Mouse (Mus musculus) heart, postnatal 4 days (tissue): ENCODE measurements around the gene Stard13. TPM values are rescaled to one million over a fixed set of nuclear protein-coding genes. Genes with fewer than 3 reads are reported as not detected.

ENCODE experiments used
- DNase-seq: peaks from one replicate; pipeline ENCODE4 v3.0.0; 2021
- total RNA-seq, 2 experiments: library from RNA; stranded (reverse); gene quantifications; 2 replicates each; pipeline ENCODE4 v1.2.3; 2021

Gene Stard13
- total RNA-seq, 2 experiments from 2014 or later, result 20.1 to 20.8 TPM

DNA sequence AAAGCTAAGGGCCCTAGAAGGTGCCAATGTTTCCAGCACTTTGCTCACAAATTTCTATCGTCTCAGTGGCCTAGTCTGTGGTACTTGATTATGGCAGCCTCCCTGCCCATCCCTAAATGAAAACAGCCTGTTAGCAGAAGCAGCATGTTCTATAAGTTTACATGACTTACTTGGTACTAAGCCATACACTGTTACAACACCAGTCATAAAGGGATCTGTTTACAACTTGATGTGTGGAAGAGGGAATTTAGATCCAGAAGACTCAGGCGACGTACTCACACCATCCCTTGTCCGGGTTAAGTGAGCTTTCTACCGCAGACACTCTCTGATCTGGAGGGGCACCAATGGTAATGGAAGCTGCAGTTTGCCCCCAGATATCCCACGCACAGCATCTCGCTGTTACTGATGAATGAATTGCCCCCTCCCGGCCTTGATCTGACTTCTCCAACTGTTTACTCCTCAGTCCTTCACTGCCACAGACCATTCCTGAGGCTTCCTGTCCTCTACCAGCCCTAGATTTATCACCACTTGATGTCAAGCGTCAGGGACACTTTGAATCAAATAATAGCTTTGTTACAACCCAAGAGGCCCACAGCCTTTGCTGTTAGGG is 53.4 kb downstream of the Stard13 start:
- no peak for DNase-seq

DNA sequence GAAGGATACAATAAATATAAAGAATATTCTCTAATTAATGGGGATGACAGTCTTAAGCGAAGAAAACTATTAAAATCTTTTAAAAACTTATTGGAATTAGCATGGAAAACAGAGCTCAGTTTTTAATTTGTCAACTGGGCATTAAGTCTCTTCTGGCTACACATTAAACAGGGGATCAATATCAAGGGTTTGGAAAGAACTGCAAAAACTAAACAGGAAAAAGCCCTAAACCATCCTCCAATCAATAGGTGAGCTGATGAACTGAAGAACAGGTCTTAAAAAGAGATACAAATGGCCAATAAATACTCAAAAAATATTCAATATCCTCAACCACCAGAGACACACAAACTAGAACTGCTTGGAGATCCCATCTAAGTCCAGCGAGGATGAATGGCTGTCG is 56.5 kb downstream of the Stard13 start:
- no peak for DNase-seq

DNA sequence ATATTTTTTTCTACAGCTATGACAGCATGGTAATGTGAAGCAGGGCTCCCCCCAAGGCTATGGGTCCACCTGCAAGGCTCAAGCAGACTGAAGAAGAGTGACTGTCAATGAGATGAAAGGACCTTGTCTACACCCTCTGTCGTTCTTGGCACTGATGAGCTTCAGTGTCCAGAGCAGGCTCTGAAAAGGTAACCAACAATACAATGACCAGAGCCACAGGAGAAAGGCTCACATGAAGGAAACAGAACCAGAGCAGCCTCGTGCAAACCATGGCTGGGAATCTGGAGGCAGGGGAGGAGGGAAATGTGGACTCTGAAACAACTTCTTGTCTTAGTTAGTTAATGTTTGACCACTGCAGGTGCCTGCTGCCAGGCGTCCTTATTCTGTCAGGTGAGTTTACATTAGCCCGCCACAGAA is 57.7 kb downstream of the Stard13 start:
- no peak for DNase-seq

DNA sequence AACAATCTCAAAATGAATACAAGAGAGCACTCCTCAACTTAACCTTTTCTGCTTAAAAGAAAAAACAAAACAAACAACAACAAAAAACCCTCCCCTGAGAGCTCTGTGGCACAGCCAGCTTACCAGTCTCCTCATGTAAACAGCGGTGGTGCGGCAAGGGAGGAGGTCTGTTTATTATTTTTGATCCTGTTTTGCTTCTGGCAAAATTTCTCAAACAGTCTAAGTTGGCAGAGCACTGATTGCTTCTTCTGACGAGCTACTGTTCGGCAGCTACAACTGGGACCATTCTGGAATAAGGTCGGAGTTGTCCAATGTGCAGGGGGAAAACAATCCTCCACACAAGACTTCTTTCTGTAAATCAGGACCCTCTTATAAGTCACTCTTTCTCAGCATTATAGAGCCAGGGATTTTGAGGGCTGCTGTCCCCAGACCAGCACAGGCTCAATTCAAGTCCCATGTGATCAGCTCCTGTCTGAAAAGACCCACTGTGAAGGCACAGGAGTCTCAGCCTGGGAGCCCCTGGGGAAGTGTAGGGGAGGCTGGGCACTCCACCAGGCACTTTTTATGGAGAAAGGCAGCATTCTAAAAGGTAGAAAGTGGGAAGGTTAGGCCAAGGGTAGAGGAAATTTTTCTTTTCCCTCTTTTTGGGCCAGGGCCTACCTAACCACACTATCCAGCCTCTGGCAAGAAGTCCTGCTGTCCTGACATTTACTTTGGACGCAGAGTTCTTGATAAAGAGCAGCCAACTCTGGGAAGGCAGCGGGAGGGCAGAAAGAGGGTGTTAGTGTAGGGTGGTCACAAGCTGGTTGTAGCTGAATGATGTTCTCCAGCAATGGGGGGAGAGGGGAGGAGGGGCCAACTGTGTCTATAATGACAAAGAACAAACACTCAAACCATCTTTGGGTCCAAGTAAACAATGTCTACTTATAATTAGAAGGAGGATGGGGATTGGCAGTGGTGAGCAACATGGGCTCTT is 58.9 kb downstream of the Stard13 start:
- peak; percentile 25 for DNase-seq

DNA sequence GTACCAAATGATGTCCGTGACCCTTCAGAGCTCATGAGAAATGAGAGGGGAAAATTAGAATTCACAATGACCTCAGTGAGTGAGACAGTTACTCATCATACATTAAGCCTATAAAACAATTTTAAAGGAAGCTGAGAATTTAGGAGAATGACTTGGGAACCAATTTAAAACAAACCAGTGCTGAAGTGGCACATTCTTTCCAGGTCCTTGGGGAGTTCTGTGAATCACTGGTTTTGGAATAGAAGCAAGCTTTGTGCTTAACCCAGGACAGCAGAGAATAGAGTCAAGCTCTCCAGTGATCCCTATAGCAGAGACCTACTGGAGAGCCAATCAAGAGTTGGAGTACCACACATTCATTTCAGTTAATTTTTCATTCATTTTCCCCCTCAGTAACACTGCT is 59.9 kb downstream of the Stard13 start:
- no peak for DNase-seq

DNA sequence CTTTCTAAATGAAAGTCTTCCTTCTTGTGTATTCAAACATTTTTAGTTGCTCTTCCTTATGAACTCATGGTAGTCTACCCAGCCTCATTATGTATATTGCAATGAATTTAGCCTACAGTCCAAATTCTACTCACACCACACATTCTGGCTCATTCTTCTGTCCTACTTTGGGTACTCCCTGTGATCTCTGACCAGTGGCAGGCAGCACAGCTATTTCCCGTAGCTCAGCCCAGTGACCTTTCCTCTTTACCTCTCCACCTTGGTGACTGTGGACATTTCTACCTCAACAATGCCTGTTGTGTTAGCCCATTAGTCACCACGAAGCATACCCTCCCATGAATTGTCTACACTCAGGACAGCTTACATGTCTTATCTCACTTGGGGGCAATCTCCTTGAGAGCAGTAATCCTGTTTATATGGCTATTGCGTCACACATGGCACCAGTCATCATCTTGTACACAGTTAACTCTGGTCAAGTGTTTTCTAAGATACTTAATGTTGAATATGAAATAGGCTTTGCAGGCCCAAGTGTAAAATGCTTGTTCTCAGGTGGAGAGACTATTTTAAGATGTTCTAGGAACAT is 63.4 kb downstream of the Stard13 start:
- DNase-seq, result no peak

DNA sequence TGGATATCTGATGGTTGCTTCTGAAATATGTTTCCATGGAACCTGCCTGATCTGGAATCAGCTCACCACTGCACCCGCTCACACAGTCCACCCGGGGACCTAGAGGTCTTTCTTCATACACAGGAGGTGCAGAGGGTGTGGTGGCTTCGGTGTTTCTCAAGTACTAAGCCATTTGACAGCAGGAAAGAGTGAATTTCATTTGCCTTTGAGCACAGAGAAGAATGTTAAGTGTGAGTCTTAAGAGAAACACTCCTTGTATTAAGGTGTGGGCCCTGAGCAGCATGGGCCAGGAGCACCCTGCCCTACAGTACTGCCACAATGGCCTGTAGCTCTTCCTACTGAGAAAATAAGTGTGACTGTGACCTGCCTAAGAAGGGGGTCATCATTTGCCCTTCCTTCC is 65.4 kb downstream of the Stard13 start:
- no peak for DNase-seq

DNA sequence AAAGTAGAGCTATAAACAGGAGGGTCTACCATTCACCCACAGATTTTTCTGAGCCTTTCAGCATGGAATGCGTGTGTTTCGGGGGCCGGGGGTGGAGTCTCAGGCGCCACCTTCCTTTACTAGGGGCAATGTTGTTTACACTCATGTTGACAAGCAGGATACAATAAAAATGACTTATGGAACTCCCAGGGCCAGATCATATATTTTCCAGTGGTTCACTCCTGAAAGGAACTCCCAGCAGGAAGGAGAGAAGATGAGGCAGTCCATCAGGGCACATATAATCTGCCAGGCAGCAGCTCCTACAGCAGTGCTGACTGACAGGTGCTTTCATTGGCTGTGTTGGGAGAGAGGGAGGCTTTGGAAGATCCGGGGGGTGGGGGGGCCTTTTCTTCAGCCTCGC is 66.0 kb downstream of the Stard13 start:
- DNase-seq, result no peak

DNA sequence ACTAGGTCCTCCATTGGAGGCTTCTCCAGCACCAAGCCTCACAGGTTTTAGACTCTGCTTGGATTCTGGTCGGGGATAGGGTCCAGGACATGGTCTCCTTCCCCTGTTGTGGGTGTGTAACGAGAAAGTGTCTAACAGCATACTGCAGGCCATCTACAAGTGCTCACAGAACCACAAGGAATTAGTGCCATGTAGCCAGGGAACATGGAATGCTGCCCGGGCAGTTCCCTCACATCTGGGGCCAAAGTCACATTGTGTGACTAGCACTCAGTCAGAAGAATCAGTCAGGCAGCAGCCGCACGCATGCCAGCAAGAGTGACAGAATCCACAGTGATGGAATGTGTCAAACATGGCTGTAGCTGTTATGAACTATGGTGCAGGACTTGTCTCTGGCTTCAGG is 67.4 kb downstream of the Stard13 start:
- peak; percentile 75 for DNase-seq

DNA sequence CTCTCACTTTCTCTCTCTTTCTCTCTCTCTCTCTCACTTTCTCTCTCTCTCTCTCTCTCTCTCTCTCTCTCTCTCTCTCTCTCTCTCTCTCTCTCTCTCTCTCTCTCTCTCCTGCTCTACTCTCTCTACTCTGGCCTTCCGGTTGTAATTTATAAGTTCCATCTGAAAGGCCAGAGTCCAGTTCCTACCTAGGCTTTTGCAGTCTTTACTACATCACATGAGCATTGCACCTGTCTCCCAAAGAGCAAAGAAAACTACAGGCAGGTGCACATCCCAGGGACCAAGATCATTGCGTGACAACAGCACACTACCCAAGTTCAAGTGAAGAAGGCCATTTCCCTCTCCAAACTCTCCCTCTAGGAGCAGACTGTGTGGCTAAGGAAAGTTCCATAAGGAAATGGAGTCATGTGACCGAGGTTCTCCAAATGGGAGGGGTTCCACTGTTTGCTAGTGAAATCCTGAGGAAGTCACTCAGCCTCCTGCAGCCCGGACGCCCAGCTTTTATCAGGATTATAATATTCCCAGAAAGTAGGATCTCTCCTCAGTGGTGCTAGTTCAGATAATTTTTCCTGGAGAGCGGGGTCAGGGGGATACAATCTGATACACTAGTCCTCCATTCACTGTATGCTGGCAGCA is 68.1 kb downstream of the Stard13 start:
- no peak for DNase-seq

DNA sequence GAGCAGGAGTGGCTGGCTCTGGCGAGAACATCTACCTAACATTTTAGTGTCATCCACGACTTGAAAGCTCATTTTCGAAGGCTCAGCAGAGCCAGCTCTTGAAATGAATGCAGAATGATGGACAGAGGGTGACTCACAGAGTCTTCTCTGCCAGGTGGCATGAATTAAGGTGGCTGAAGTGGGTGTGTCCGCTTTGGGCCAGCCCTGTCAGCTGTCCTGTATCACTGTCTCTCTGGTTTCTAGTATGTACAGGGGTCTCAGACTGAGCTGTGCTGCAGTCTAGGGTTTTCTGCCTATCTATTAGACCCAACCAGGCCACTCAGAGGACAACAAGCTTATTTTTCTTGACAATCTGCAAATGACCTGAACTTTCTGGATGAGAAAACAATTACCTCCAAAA is 68.8 kb downstream of the Stard13 start:
- DNase-seq, result no peak

DNA sequence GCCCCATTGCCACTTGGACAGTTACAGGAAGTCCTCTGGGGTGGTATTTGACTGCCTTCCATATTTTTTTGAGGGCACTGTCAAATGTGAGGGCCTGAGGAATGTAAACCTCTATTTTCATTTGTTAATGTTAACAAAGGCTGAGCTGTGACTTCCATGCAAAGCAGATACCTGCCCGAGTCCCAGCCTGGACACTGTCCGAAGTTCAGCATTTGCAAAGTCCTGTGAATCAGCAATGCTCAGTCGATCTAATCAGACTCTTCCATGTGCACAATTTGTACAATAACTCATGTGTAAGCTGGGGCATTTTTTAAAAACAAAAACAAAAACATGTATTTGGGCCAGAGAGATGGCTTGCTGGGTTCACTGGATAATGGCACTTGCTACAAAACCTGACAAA is 71.0 kb downstream of the Stard13 start:
- no peak for DNase-seq

DNA sequence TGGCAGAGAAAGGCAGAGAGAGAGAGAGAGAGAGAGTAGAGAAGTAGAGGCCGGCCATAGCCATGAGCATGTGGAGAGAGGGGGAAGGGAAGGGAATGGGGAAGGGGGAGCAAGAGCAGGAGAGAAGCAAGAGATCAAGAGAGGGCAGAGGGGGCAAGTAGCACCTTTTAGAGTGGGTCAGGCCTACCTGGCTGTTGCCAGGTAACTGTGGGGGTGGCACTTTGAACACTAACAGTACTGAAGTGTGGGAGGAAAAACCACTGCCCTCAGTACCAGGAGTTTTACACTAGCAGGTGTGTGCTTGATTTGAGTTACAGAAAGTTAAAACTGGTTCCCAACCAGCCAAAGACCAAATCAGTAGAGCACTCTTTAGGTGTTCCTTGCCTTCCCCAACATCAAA is 78.4 kb downstream of the Stard13 start:
- no peak for DNase-seq

DNA sequence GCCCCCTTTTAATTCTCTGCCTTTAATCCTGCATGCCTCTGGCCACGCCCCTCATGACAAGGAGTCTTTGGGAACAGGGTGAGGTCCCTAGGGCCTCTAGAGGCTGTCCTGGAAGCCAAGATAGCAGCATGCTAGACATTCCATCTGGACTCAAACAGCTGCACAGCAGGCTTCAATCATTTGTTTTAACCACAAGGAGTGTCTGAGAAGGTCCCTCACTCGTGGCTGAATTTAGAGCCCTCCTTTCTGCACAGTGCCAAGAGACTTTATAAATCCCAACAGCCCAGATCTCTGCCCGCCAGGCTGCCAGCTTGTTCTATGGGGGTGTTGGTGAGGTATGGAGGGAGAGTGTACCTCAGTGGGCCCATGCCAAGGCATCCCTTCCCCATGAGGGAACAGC is 78.9 kb downstream of the Stard13 start:
- DNase-seq, result peak; percentile 58

DNA sequence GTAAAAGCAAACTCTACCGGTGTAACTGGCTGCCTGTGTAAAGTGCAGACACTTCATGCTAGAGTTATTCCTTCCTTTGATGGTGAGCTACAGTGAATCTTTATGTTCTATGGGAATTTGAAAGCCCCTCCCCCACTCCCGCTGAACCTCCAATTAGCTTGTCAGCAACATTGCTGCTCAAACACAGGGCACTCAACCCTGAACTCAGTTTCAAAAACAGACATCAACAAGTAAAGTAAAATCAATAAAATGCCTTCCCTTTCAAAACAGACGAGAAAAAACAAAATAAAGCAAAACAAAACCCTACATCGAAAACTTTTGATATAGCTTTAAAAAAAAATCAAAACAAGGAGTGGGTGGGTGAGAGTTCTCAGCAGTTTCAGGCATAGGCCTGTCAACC is 79.6 kb downstream of the Stard13 start:
- no peak for DNase-seq

DNA sequence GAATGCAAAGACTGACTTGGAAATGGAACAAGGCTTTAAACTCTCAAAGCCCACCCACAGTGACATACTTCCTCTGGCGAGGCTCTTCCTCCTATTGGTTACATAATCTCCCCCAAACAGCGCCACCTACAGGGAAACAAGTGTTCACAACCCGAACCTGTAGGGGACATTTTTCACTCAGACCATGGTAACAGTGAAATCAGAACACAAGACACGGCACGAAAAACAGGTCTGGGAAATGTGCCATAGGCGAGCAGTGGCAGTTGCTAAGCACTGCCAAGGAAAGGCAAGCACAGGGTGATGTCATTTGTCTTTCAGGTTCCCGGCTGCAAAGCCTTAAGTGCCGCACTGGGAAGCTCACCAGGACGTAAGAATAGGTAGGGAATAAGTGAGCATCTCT is 82.1 kb downstream of the Stard13 start:
- peak; percentile 13 for DNase-seq

DNA sequence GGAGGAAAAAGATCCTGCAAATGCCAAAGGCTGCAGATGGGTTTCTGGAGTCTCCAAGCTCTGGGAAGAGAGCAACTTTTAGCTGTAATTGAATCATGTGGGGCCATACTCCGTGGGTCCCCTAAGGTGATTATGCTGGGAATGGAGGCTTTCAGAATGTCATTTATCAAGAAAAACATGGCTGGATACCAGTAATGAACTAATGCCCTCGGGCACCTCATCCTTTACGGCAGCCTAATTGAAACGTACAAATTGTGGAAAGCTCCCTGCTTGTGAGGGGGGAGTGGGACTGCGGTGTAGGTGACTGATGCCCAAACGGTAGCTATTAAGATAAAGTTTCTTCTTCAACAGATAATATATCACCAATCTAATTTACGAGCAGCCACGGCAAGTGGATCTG is 84.1 kb downstream of the Stard13 start:
- no peak for DNase-seq

DNA sequence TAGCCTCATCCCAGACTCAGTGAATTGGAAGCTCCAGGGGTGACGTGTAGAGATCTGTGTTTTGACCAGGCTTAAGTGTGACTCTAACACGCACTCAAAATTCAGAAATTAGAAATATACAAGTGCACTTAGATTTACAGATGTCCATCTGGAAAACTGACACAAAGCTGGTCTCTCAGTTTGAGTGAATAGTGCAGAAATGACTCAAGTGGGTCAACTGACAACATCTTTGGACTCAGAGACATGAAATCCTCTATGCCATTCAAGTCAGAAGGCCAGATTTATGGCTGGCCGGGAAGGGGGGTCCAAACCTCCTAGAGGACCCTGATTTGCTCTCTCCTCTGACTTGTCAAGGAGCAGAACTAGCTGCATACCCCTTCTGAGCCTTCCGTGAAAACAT is 85.6 kb downstream of the Stard13 start:
- DNase-seq, result no peak

DNA sequence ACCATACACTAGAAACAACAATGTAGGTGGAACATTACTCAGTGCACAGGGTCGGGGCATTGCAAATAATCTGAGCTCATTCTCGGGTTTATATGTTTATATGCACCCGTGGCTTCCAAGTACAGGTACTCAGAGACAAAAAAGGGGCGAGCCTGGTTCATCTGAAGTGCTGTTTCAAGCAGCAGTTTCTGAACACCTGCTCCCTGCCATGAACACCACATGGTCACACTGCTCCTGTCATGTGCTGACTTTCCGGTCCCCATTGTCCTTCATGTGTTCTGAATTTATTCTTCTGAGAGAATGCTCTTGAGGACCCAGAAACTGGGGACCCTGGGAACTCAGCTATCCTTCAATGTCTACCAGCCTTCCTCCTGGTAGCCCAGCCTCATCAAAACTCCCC is 87.8 kb downstream of the Stard13 start:
- no peak for DNase-seq

DNA sequence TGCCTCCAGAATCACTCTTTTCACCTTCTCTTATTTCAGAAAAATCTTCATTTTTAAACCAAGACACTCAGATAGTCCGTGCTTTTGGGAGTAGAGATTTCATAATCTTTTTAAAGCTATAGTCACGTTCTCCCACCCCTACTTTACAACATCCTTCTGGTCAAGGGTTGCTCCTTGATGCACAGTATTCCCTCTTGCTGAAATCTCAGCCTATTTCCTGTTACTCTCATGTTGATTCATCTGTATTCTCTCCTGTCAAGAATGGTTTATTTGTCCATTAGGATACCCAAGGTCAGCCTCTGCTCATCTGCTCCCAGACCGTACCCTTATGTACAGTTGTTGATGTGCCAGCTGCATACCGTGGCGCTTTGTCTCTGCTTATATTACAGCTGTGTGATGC is 89.7 kb downstream of the Stard13 start:
- no peak for DNase-seq

DNA sequence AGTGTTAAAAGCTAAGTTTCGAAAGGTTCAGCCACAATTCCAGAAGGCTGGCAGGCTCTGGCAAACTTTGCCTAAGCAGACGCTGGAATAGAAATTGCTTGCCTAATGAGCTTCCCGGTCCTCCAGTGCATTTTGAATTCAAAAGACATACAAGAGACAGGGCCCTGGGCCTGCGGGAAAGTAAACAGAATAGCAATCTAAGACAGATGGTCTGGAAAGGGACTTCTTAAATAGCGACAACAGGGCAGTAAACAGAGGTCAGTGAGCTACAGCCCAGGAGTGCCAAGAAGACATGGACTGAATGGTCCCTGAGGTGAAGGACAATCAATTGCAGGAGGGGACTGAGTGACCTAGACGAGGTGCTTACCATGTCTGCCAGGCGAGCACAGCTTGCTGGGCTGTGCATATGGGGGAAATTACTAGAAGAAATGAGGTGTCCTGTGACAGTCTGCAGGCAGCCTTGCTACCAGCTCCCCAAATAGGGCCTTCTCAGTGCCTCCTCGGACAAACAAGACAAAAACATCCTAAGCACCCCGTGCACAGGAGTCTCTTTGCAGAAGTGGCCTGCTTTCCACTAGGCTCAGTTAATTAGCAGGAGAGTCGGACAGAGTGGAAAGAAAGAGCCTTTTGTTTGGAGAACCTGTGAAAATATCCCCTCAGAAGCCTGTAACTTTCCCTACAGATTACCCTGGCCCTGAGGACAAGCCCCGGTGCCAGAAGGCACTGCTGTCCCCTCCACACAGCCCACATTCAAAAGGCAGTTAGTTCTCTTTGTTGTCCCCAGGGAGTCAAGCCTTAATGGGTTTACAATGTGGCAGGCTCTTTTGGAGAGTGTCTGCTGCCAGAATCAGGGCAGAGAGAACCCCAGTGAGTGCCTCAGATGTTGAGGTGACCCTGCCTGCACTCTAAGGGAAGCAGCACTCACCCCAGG is 90.7 kb downstream of the Stard13 start:
- peak; percentile 33 for DNase-seq

DNA sequence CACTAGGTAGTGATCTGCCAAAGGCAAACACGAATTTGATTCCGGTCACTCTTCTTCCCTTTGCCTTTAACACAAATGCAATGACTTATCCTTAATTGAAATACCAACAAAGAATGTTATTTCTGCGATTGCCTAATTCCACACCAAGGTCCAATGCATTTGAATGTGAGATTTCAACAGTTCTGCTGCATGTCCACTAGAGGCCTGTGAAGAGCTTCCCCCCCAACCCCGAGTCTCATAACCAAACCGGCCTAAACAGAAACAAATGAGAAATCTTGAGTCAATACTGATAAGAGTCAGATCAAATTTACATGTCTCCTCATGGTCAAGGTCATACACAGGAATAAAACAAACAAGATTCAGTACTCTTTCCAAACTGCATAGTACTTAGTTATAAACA is 91.4 kb downstream of the Stard13 start:
- peak; percentile 36 for DNase-seq
